Mouse (Mus musculus) layer of hippocampus, postnatal 25 days (tissue): ENCODE data around the gene Chst10. TPM values are rescaled to one million over a fixed set of nuclear protein-coding genes. Genes with fewer than 3 reads are reported as not detected.

Experiments
- DNase-seq, 2 experiments: peaks; one replicate each; pipeline ENCODE4 v3.0.0; 2022; ENCODE audit warnings: mixed read lengths in 2 of 2, low spot score in 1 of 2; ENCODE audit errors: extremely low spot score in 1 of 2
- total RNA-seq, 2 experiments: library from RNA; stranded (reverse); gene quantifications; 2 replicates each; pipeline ENCODE4 v1.2.3; 2021

The Chst10 gene
- total RNA-seq = 10 to 100 TPM; 53.7 to 55.4 TPM

DNA sequence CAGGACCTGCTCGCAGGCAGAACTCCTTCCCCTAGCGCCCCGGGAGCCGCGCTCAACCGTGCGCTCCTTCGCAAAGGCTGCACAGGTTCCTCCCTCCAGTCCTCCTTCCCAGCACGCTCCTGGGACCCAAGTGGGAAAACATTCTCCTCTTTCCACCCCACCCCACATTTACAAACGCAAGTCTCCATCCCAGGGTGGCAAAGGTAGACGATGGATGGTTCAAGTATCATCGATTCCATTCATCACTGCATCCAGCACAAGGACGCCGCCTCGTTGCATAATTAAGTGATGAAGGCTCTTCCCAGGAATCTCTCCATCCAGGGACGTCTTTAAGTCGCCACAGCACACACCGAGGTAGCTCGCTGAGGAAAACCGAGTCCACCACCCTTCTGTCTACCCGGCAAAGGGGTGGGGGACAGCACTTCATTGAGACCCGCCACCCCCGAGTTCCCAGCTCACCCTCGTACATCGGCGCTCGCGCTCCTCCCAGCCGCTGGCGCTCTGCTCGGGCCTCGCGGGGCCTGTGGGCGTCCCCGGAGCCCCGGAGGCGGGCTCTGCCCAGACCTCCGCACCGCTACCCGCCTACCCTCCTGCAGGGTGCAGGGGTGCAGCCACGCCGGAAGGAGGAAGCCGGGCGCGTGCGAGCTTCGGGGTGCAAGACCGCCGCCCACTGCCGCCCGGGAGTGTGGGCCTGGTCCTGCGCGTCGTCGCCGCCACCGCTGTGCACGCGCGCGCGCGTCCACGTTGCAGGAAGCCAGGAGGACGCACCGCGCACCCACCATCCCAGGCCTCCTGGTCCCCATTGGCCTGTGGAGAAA lies at the start of gene Chst10:
TSS of gene Chst10 (minus strand) at position 731 of the 818 bp plus-strand sequence.
- peak; percentile 71 to 74 for DNase-seq

DNA sequence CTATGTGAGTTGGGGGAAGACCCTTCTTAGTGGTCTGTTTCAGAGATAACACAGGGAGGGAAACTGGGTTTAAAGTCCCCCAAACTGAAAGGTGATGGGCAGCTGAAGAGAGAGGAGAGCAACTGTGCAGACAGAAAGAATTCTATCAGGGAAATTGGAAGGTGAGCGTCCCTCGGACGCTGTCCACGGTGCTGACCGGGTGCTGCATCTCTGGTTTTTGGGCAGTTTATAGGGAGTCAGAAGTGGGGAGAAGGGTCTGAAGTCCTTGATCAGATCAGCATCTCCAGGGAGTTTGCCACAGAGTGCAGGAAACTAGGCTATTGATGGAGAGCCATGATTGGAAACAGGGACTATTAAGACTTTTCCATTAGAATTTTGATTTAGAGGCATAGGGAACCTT lies 41.6 kb upstream of the Chst10 start:
- DNase-seq = no peak

DNA sequence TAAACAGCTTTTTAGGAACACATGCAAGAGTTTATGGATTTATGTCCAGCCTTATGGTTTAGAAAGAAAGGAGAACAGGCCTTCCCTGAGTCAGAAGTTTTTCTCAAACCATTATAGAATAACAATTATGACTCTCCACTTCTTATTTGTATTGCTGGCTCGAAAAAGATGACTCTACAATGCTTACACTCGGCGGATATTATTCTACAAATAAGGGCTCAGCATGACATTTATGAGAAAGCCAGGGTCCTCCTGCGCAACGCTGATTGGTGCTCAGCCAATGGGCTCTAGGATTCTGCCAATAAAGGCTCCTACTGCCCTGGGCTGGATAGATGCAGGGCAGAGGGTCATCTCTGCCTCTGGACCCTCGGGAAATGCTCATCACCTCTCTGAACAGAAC lies 40.9 kb upstream of the Chst10 start, which contains the start of gene Nms:
TSS of gene Nms (plus strand) at position 301 of the 400 bp plus-strand sequence.
- no peak for DNase-seq

DNA sequence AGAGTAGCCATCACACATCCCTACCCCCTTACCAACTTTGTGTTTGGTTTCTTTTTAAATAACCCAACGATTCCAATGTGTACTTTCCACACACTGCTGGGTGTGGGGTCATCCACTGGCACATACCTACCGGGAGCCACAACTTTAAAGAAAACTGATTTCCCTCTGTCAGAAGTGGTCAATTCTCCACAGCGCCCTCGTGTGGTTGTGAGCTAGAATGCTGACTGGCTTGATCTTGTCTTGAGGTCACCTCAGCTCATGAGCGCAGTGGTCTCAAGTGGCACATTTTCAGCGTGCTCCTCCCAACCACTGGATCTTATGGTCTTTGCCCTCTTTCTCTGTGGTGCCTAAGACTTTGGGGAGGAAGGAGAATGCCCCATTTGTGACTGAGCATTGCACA lies 38.8 kb upstream of the Chst10 start:
- peak in 1 of 2 experiments; percentile 47 for DNase-seq

DNA sequence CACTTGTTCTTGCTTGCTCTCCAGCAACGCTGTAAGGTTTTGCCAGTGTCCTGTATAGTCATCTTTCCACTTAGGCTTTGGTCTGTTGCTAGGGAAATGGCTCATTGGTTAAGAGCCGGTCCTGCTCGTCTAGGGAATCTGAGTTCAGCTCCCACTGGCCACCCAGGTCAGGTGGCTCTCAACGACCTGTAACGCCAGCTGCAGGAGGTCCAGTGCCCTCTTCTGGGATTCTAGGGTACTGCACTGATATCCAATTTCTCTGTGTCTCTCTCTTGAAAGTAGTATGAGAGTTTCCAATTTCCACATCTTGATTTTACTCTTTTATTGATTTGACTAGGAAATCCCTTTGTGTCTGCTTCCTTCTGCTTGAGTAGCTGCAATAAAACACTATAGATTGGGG lies 36.7 kb upstream of the Chst10 start:
- peak in 1 of 2 experiments; percentile 40 for DNase-seq

DNA sequence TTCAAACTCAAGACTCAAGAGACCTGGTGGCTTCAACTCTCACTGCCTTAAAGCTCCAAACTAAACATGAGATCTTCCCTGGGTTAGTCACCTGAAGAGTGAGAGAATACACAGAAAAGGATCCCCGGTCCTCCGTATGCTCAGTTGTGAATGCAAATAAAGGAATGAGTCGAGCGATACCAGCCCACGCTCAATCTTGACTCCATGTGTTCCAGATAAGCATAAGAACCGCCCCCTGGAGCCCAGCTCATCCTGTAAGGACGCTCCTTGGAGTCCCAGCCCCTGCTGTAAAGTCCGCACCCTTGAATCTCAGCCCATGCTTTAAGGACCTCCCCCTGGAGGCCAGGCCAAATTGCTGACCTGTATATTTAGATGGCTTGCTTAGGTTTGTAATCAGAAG lies 32.8 kb upstream of the Chst10 start:
- no peak for DNase-seq

DNA sequence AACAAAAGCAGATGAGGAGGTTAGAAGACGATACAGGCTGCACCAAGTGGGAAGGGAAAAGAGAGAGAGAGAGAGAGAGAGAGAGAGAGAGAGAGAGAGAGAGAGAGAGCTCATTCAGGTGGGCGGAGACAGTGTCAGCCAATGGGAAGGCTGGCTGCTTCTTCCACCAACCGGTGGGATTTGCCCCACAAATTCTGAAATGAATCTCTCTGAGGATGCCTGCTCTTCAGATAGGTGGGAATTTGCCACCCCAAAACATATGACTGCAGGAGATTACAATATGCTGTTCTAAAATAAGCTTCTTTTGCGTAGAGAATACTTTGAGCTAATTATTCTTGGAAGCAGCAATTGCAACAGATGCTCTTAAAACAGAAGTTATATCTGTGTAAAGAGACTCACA lies 31.5 kb upstream of the Chst10 start:
- DNase-seq = no peak

DNA sequence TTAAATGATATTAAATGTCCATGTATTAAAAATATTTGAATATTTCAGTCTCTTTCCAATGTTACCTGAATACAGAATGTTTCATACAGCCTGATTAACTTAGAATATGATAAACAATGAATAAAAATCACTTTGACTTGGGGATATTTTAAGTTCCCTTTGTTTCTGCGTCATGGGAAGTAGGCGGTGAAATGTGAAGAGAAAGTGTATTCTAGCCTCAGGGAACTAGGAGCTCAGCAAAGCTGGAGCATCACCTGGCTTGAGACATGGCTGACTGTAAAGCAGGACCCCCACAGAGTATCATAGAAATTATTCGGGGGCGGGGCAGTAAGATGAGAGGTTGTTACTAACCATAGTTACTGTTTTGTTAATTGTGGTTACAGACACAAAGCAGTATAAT lies 31.0 kb upstream of the Chst10 start:
- DNase-seq = no peak

DNA sequence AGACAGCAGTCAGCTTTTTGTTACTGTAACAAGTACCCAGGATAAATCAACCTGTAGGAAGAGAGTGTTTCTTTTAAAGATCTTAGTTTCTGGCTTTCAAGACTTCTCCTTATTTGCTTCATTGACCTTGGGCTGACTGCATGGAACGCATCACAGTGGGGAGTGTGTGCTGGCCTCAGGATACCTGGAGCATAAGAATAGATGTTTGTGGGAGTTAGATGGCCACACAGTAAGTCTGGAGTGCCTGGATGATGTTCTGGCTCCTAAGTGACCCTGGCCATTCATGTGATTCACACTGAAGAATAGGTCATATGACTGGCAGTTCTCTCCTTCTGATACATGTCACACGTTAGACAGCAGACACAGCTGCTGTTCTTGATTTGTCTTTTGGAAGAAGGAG lies 6.0 kb upstream of the Chst10 start:
- no peak for DNase-seq

DNA sequence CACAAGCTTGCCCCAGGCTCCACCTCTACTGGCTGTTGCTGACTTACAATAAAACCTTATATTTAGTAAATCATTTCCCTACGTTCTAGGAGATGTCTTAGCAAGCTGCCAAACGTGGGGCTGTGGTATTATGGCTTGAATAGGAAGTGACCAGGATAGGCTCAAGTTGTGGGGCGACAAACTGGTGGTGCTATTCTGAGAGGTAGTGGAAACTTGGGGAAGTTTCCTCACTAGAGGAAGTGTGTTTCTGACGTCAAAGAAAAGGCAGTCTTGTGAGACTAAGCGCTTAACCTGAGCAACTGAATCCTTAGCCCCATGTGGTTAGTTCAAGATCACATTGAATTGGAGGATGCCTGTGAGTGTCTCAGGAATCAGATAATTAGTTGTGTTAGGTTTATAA lies 4.6 kb upstream of the Chst10 start:
- no peak for DNase-seq

DNA sequence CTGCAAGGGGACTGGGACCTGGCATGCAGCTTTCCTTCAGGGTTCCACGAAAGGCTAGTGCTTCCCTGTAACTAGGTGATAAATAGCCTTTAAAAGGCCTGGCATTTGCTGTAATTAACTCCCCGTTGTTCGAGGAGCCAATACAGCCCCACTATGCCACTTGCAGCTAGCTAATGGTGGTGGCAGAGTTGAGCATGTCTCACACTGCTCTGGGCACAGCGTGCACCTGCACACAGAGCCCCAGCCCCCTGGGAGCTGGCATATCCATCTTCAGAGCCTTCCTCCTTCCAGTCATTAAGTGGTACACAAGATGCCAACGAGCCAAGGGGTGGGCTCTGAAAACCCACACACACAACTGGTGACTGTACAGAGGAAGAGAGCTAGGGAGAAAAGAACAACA lies 4.9 kb downstream of the Chst10 start:
- no peak for DNase-seq

DNA sequence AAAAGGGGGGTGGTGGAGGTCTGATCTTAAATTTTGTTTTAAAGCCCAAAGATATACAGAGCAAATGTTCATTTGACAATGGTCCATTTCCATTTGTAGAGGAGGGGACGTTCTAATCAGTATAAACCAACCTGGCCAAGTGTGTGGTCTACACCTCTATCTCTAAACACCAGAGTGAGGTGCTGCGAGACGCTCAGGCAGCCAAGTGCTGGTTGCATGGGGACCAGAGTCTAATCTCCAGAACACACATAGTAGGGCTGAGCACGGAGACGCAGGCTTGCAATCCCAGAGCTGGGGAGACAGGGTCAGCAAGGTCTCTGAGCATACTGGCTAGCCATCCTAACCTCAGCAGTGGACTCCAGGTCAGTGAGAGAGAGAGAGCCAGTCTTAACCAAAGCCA lies 6.5 kb downstream of the Chst10 start:
- no peak for DNase-seq

DNA sequence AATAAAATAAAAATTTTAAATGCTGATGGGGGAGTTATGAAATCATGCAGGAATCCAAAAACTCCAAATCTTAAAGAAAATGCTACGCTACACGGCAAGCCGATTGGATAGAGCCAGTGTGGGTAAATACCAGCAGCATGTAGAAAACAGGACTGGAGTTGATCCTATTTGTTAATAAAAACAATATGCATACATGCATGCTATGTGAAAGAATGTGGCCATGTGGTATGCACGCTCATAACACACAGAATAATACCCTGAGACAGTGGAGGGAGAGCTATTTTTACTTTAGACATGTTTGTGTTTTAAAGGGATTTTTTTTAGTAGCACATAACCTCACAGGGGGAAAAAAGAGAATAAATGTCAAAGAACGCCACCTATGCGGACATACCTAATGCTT lies 9.2 kb downstream of the Chst10 start:
- DNase-seq = no peak

DNA sequence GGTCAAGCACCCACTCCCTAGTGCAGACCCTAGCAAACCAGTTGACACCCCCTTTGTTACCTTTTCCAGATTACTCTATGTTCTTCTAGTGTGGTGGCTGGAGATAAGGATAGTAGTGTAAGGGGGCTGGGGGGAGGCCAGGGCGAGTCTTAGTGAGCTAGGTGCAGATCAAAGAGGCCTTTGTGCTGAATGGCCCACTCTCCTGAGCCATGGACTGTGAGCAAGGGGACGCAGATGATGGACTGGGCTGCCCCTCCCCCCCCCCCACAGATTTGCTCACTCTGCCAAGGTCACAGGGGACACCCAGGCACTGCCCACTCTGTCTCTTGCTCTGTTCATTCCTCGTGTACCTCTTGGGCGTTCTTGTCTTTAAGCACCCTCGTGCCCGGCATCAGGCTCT lies 10.9 kb downstream of the Chst10 start:
- no peak for DNase-seq

DNA sequence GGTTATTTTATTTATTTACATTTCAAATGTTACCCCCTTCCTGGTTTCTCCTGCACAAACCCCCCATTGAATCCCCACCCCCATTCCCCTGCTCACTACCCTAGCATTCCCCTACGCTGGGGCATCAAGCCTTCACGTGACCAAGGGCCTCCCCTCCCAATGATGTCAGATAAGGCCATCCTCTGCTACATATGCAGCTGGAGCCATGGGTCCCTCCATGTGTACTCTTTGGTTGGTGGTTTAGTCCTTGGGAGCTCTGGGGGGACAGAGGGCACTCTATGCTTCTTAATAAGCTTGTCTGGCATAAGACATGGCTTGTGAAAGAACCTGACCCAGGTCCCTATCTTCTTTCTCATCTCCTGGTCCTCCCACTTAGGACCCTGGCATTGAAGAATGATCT lies 11.4 kb downstream of the Chst10 start:
- no peak for DNase-seq

DNA sequence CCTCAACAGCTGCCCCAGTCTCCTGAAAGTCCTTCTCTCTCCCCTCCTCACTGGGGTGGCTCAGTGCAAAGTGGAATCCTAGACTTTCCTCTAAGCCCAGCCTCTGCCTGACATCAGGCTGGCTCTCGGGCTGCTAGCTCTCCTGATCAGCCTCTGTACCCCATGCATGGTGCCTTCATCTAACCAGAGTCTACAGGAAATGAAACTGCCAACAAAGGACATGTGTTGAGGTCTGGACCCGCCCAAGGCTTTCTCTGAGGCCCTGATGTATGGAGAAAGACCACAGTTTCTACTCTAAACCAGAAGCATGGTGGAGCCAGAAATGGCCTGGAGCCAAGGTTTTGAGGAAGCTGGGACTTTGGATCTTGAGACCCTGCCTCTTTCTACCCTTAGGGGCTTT lies 12.0 kb downstream of the Chst10 start:
- DNase-seq = no peak

DNA sequence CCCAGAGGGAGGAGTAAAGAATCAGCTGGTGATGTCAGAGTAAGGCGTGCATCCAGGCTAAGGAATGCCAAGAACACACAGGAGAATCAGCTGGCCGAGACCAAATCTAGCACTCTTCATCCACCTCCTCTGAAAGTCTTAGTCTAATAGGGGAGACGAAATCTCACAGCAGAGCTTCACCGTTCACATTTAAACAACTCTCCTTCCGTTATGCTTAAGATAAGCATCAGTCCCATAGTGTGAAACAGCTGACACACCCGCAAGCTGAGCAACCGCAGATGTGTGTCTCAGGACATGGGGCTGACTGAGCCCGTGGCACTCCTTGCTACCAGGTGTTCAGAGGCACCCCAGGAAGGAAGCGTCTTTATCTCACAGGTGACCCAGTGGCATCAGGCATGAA lies 14.2 kb downstream of the Chst10 start:
- DNase-seq = no peak

DNA sequence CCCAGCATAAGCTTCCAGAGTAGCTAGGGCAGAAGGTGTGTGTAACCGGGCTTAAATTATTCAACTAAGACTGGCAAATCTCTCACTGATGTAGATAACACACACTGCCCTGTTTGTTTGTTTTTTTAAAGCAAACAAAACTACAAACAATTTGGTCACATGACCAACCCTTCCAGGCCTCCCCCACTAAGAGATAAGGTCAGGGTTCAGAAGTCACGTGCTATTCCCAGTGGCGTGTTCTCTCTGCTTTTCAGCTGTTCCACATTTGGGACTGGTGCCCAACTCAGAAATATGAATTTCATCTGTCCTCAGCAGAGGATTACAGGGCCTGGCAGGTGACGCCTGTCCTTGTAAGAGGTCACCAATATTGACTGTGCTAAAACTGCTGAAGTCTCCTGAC lies 15.2 kb downstream of the Chst10 start:
- DNase-seq = no peak

DNA sequence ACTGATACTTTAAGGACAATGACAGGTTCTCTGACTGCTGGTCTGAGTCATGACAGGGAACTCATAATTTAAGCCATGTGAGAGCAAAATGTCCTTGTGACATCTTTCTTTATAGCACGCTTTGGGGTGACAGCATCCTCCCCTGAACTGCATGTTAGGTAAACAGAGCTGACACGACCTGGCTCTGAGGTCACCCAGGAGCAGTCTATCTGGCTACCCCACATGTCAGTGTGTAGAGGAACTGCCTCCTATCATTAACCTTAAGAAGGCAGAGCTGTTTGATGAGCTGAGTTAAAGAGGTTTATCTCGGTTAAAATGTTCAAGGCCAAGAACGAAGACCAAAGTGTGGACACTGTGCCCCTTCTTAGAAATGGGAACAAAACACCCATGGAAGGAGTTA lies 16.6 kb downstream of the Chst10 start:
- DNase-seq = no peak

DNA sequence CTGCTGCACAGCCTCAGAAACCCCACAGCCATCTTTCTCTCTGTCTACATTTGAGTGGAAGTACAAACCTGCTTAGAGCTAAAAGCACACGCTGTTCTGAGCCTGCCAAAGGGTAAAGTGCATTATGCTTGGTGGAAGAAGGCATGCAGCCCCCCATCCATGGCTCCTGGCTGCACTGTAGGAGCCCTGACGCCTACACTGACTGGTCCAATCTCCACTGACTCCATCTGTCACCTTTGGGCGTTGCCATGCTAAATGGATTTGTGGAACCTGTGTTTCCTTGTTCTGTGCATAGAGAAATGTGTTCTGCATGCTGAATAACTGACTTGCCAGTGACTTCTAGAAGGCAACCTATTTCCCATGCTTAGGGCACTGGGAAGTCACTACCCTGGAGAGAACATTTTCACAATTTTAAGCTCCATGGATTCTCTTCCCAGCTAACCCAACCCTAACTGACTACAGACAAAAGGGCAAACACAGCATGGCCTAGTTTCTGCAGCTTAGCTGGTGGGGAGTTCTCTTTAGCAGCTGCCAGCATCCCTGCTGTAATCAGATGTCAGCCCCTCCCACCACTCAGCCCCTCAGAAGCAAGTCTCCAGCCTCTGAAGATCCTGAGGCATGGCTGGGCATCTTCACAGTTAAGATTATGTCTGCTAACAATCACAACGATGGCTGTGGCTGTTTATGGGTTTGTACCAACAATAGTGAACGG lies 21.1 kb downstream of the Chst10 start:
- no peak for DNase-seq

DNA sequence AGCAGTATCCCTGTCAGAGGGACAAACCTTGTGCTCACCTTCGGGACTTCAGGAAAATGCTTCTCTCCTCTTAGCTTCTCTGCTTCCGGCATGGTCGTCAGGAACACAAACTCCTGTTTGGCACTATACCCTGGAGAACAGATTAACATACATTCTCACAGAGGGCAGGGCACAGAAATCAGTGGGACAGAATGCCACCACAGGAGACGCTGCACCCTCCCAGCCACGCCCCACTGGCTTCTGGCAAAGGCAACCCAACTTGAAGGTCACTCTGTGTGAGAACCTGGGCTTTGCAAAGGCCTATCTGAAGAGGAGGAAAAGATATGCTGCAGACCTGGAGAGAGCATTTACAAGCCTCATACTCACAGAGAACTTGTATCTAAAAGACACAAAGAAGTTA lies 24.1 kb downstream of the Chst10 start:
- DNase-seq = no peak

DNA sequence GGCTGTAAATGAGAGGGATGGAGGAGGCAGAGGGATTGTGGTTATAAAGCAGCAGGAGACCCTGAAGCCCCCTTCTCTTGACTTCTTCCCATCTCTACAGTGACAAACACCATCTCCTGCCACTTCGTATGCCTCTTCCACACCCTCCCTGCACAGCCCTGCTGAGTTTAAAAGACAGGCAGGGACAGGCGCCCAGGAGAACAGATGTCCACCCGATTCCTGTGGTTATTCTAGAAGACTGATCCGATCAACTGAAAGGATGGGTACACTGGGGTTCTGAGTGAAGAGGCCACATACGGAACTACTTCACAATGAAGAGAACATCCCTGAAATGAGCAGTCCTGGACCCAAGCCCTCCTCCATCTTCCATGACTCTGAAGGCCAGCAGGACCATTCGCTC lies 26.1 kb downstream of the Chst10 start:
- no peak for DNase-seq
